Mouse (Mus musculus) heart, embryonic 14.5 days (tissue): ENCODE measurements at regions not wholly inside any gene's neighbourhood (a gene's known extent, or its start where the extent isn't known, plus 50 kb on each side); places are given as distances from the start of the nearest gene placed in this dataset.
"Not testable (repeated sequence)": the region's sequence is repeated elsewhere in the genome, so short reads cannot be mapped to it uniquely, and the experiment has no call there.

Experiments used
- ATAC-seq: fragments of 200-750 bp; cut with Nextera tagmentation; 2 replicates; pipeline ENCODE4 v1.8.0; 2017; ENCODE audit warnings: low read depth, moderate TSS enrichment; ENCODE audit not compliant: insufficient number of reproducible peaks, insufficient read depth, low FRiP score
- H3K27ac ChIP-seq, 2 experiments: fragments of 200-500 bp in 1 of 2; fragments of 300-500 bp in 1 of 2; sonication (generic) in 1 of 2; replicated peaks in 1 of 2; 2 replicates each; pipeline ENCODE4 v1.5.1; 2012 to 2014; ENCODE audit warnings: low read depth in 2 of 2, low read length in 2 of 2, control low read depth in 1 of 2, mild to moderate bottlenecking in 1 of 2, mixed read lengths in 1 of 2; ENCODE audit not compliant: control insufficient read depth in 1 of 2, insufficient read depth in 1 of 2
- H3K27me3 ChIP-seq: fragments of 300-500 bp; sonication (generic); 2 replicates; pipeline ENCODE4 v1.6.1; 2014; ENCODE audit warnings: mild to moderate bottlenecking, low read length, control low read depth; ENCODE audit not compliant: control insufficient read depth, insufficient read depth
- H3K36me3 ChIP-seq: fragments of 300-500 bp; sonication (generic); 2 replicates; pipeline ENCODE4 v1.6.1; 2014; ENCODE audit warnings: mild to moderate bottlenecking, control low read depth, low read length, mixed read lengths; ENCODE audit not compliant: control insufficient read depth, insufficient read depth
- H3K4me1 ChIP-seq, 2 experiments: fragments of 200-500 bp in 1 of 2; fragments of 300-500 bp in 1 of 2; sonication (generic) in 1 of 2; 2 replicates each; pipeline ENCODE4 v1.6.1; 2012 to 2014; ENCODE audit warnings: low read length in 2 of 2, control low read depth in 1 of 2, mixed read lengths in 1 of 2; ENCODE audit not compliant: control insufficient read depth in 2 of 2, insufficient read depth in 2 of 2
- H3K4me2 ChIP-seq: fragments of 300-500 bp; sonication (generic); 2 replicates; pipeline ENCODE4 v1.6.1; 2014; ENCODE audit warnings: mild to moderate bottlenecking, low read length
- H3K4me3 ChIP-seq, 2 experiments: fragments of 200-500 bp in 1 of 2; fragments of 300-500 bp in 1 of 2; sonication (generic) in 1 of 2; 2 replicates each; pipeline ENCODE4 v1.5.1; 2012 to 2014; ENCODE audit warnings: low read length in 2 of 2, mild to moderate bottlenecking in 2 of 2, control low read depth in 1 of 2, low read depth in 1 of 2, moderate library complexity in 1 of 2; ENCODE audit not compliant: control insufficient read depth in 1 of 2, insufficient read depth in 1 of 2
- H3K9ac ChIP-seq: fragments of 300-500 bp; sonication (generic); 2 replicates; pipeline ENCODE4 v1.6.1; 2014; ENCODE audit warnings: mild to moderate bottlenecking, low read length
- H3K9me3 ChIP-seq: fragments of 300-500 bp; sonication (generic); 2 replicates; pipeline ENCODE4 v1.6.1; 2016; ENCODE audit warnings: low read length, control low read depth; ENCODE audit not compliant: control insufficient read depth
- WGBS: fragments of 180-500 bp; shearing (Covaris S2); extraction: QIAGEN DNeasy Blood & Tissue Kit; methylation state at CpG from one replicate; pipeline ENCODE4 v1.1.7; 2014; 5-methylcytosine and 5-hydroxymethylcytosine counted together

DNA sequence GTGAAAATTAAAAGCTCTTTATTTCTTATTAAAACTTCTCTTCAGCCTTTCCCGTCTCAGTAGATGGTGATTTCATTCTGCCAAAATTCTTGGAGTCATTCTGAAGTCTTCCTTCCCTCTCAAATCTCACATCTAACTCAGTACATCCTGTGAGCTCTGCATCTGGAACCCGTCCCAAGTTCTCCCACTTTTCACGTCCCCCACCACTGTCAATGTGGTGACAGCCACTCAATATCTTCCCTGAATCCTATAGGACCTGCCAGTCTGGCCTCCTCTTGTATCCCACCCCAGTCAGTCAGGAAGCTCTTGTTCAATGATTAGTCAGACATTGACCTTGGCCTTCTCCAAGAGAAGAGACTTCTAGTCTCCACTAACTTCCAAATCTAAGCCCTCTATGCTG, 110.1 kb downstream of the Kcnk1 start:
- 0 out of 2 replicates have a peak, but pooled peaks cover 6% of the 10 kb centered on the region for H3K9me3 ChIP-seq
- H3K36me3 ChIP-seq, result no peaks in the 10 kb centered on the region
- no peak overlapping the region for H3K4me3 ChIP-seq
- 54% methylated on average over 3 of the region's 3 CpGs for whole genome bisulfite sequencing
- H3K9ac ChIP-seq, result no peak overlapping the region
- no peak overlapping the region for H3K4me2 ChIP-seq
- no peaks in the 10 kb centered on the region for H3K27me3 ChIP-seq
- no peak overlapping the region for H3K27ac ChIP-seq
- no peak for ATAC-seq
- H3K4me1 ChIP-seq, result no peaks in the 10 kb centered on the region

DNA sequence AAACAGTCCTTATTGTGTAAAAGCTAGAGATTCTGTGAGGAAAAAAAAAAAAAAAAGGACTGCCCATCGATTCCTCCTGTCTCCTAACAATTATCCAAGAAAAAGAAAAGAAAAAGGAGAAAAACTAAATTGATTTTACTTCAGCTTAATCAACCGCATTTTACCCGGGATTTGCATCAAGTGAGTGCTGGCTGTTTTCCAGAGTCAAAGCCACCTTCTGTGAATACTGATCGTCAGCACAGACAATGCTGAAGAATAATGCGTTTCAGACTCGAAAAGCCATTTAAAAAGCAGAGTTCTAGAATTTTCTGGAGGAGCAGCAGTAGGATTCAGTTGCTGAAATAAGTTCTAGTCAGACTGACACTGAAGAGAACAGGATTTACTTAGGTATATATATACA, 131.1 kb downstream of the Kcnk1 start:
- 75% methylated on average over 6 of the region's 6 CpGs for whole genome bisulfite sequencing
- no peak overlapping the region for H3K4me2 ChIP-seq
- no peaks in the 10 kb centered on the region for H3K27me3 ChIP-seq
- H3K4me1 ChIP-seq, result no peaks in the 10 kb centered on the region
- H3K9me3 ChIP-seq, result 0 out of 2 replicates have a peak, but pooled peaks cover 5% of the 10 kb centered on the region
- no peaks in the 10 kb centered on the region for H3K36me3 ChIP-seq
- no peak for ATAC-seq
- no peak overlapping the region for H3K27ac ChIP-seq
- no peak overlapping the region for H3K9ac ChIP-seq
- no peak overlapping the region for H3K4me3 ChIP-seq

DNA sequence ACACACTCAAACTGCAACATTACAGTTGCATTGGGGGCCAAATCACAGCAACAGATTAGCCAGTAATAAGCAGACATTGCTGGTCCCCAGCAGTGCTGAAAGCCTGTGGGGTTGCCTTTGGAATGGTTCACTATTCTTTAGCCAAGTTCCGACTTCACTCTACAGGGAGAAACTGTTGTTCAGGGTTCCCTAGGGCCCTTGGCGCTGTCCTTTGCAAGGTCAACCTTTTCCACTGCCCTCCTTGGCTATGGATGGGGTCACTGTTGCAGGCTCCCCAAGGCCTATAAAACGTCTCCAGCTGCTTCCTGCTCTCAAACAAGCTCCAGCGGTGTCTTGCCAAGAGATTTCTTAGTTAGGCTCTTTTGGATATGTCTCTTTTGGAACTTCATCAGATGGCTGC, 137.1 kb downstream of the Kcnk1 start:
- Histone ChIP-seq H3K27me3 (no peaks in the 10 kb centered on the region; the same call in 1 of the 2 replicates), H3K4me3 (no peak overlapping the region), H3K36me3 (no peaks in the 10 kb centered on the region), H3K4me2 (no peak overlapping the region), H3K27ac (no peak overlapping the region), H3K9ac (no peak overlapping the region), H3K4me1 (no peaks in the 10 kb centered on the region), H3K9me3 (no peaks in the 10 kb centered on the region)
- WGBS, result 68% methylated on average over 4 of the region's 4 CpGs
- ATAC-seq, result no peak

DNA sequence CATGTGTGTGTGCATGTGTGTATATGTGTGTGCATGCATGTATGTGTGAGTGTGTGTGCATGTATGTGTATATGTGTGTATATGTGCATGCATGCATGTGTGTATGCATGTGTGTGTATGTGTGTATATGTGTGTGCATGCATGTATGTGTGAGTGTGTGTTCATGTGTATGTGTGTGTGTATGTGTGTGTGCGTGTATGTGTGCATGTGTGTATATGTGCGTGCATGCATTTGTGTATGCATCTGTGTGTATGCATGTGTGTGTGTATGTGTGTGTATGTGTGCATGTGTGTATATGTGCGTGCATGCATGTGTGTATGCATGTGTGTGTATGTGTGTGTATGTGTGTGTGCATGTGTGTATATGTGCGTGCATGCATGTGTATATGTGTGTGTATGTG, 137.9 kb downstream of the Kcnk1 start:
- not testable (repeated sequence) for H3K4me1 ChIP-seq, H3K4me2 ChIP-seq, H3K9me3 ChIP-seq, H3K4me3 ChIP-seq, ATAC-seq, H3K9ac ChIP-seq, H3K27ac ChIP-seq, H3K36me3 ChIP-seq, H3K27me3 ChIP-seq
- 95% methylated on average over 4 of the region's 4 CpGs for WGBS

- Histone ChIP-seq H3K27ac (no peak overlapping the region), H3K9me3 (no peaks in the 10 kb centered on the region), H3K4me2 (no peak overlapping the region), H3K4me3 (no peak overlapping the region), H3K9ac (no peak overlapping the region), H3K4me1 (peaks cover 0 to 7% of the 10 kb centered on the region in 2 experiments; a peak in 2 of 4 replicates), H3K36me3 (no peaks in the 10 kb centered on the region), H3K27me3 (peaks cover 27% of the 10 kb centered on the region)
- no peak for ATAC-seq
- WGBS, result 63% methylated on average over 10 of the region's 10 CpGs
Measured at GRCm38 (mm10) chr8:126135100-126135499, 140.1 kb downstream of the Kcnk1 start.

- Histone ChIP-seq H3K27ac (no peak overlapping the region), H3K9me3 (no peaks in the 10 kb centered on the region), H3K4me1 (peaks cover 0 to 7% of the 10 kb centered on the region in 2 experiments; a peak in 2 of 4 replicates), H3K9ac (no peak overlapping the region), H3K27me3 (peaks cover 30% of the 10 kb centered on the region), H3K36me3 (no peaks in the 10 kb centered on the region), H3K4me2 (no peak overlapping the region), H3K4me3 (no peak overlapping the region)
- no peak for ATAC-seq
- 85% methylated on average over 3 of the region's 3 CpGs for WGBS
Measured at GRCm38 (mm10) chr8:126135573-126135972, 140.6 kb downstream of the Kcnk1 start.

DNA sequence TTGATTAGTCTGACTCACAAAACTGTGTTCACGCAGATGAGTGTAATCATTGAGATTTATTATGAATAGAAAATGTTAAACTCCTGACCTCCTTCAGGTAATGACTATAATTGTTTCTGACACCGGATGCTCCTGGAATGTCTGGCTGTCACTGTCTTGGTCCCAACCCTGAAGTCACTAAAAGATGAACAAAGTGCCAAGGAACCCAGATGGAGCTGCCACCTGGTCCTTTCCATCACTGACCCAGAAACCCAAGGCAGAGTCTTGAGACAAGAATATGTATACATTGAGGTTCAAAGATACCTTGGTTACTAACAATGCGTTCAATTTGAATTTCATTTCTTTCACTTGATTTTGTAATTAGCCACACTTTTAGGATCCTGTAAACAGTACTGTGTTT, 142.0 kb downstream of the Kcnk1 start:
- H3K36me3 ChIP-seq, result no peaks in the 10 kb centered on the region
- no peak for ATAC-seq
- no peaks in the 10 kb centered on the region for H3K9me3 ChIP-seq
- H3K4me1 ChIP-seq, result peaks cover 0 to 7% of the 10 kb centered on the region in 2 experiments; a peak in 2 of 4 replicates
- H3K9ac ChIP-seq, result no peak overlapping the region
- no peak overlapping the region for H3K27ac ChIP-seq
- no peak overlapping the region for H3K4me3 ChIP-seq
- 82% methylated on average over 3 of the region's 3 CpGs for WGBS
- peaks cover 36% of the 10 kb centered on the region for H3K27me3 ChIP-seq
- H3K4me2 ChIP-seq, result no peak overlapping the region

GRCm38 (mm10) chr8:126137452-126137851, 142.5 kb downstream of the Kcnk1 start:
- Histone ChIP-seq H3K9ac (no peak overlapping the region), H3K4me1 (peaks cover 0 to 7% of the 10 kb centered on the region in 2 experiments; a peak in 2 of 4 replicates), H3K4me3 (no peak overlapping the region), H3K36me3 (no peaks in the 10 kb centered on the region), H3K27me3 (peaks cover 36% of the 10 kb centered on the region), H3K27ac (no peak overlapping the region), H3K4me2 (no peak overlapping the region), H3K9me3 (no peaks in the 10 kb centered on the region)
- 76% methylated on average over 4 of the region's 4 CpGs for WGBS
- ATAC-seq, result no peak
